Mouse (Mus musculus): Measurements from ENCODE around the gene Nsg2. TPM values are rescaled to one million over a fixed set of nuclear protein-coding genes. Genes with fewer than 3 reads are reported as not detected.

Nsg2 gene
- total RNA-seq, 2 experiments from 2014 or later: not detected

- ATAC-seq (replicated peaks; ENCODE audit: low FRiP score, poor library complexity, severe bottlenecking): no peak
These were observed 68.7 kb downstream of the Nsg2 start for GRCm38 (mm10) chr11:32068736-32069490.

- ATAC-seq (replicated peaks; ENCODE audit: low FRiP score, poor library complexity, severe bottlenecking): no peak
These were observed 74.9 kb downstream of the Nsg2 start for GRCm38 (mm10) chr11:32075163-32075562.

GRCm38 (mm10) chr11:32083462-32083861 is 83.2 kb downstream of the Nsg2 start:
- ATAC-seq (replicated peaks; ENCODE audit: low FRiP score, poor library complexity, severe bottlenecking): no peak

GRCm38 (mm10) chr11:32086525-32086924 is 86.3 kb downstream of the Nsg2 start:
- ATAC-seq (replicated peaks; ENCODE audit: low FRiP score, poor library complexity, severe bottlenecking): no peak

GRCm38 (mm10) chr11:32087376-32087775 is 87.1 kb downstream of the Nsg2 start:
- ATAC-seq (replicated peaks; ENCODE audit: low FRiP score, poor library complexity, severe bottlenecking): no peak

GRCm38 (mm10) chr11:32087779-32088442 is 87.6 kb downstream of the Nsg2 start:
- ATAC-seq (replicated peaks; ENCODE audit: low FRiP score, poor library complexity, severe bottlenecking): no peak

- ATAC-seq (replicated peaks; ENCODE audit: low FRiP score, poor library complexity, severe bottlenecking): no peak
These were observed 95.5 kb downstream of the Nsg2 start for GRCm38 (mm10) chr11:32095793-32096192.

- no peak for ATAC-seq (replicated peaks; ENCODE audit: low FRiP score, poor library complexity, severe bottlenecking)
These were observed 96.1 kb downstream of the Nsg2 start for GRCm38 (mm10) chr11:32096346-32096745.

GRCm38 (mm10) chr11:32101059-32101632 is 100.9 kb downstream of the Nsg2 start:
- no peak for ATAC-seq (replicated peaks; ENCODE audit: low FRiP score, poor library complexity, severe bottlenecking)

- no peak for ATAC-seq (replicated peaks; ENCODE audit: low FRiP score, poor library complexity, severe bottlenecking)
These were observed 102.7 kb downstream of the Nsg2 start for GRCm38 (mm10) chr11:32102976-32103375.

GRCm38 (mm10) chr11:32104406-32105116 is 104.3 kb downstream of the Nsg2 start:
- no peak for ATAC-seq (replicated peaks; ENCODE audit: low FRiP score, poor library complexity, severe bottlenecking)

GRCm38 (mm10) chr11:32105750-32106646 is 105.7 kb downstream of the Nsg2 start:
- no peak for ATAC-seq (replicated peaks; ENCODE audit: low FRiP score, poor library complexity, severe bottlenecking)

GRCm38 (mm10) chr11:32106647-32106985 is 106.4 kb downstream of the Nsg2 start:
- no peak for ATAC-seq (replicated peaks; ENCODE audit: low FRiP score, poor library complexity, severe bottlenecking)

GRCm38 (mm10) chr11:32108441-32108840 is 108.2 kb downstream of the Nsg2 start:
- no peak for ATAC-seq (replicated peaks; ENCODE audit: low FRiP score, poor library complexity, severe bottlenecking)

Other genes starting within 250 kb of the Nsg2 start
- gene Cpeb4, start 128.3 kb upstream of the Nsg2 start, total RNA-seq (2015; ENCODE audit: low replicate concordance): 413 and 439 TPM in 2 replicates
- gene Cpeb4, start 128.3 kb upstream of the Nsg2 start, total RNA-seq (2017; ENCODE audit: low replicate concordance): 229 and 303 TPM in 2 replicates
- gene 4930524B15Rik, start 34.9 kb upstream of the Nsg2 start, total RNA-seq (2015; ENCODE audit: low replicate concordance): not detected in 2 replicates
- not detected in 2 replicates for gene 4930524B15Rik, start 34.9 kb upstream of the Nsg2 start, total RNA-seq (2017; ENCODE audit: low replicate concordance)
- not detected in 2 replicates for gene Il9r, start 199.8 kb downstream of the Nsg2 start, total RNA-seq (2015; ENCODE audit: low replicate concordance)
- not detected in 2 replicates for gene Il9r, start 199.8 kb downstream of the Nsg2 start, total RNA-seq (2017; ENCODE audit: low replicate concordance)
- gene Snrnp25, start 205.0 kb downstream of the Nsg2 start, total RNA-seq (2015; ENCODE audit: low replicate concordance): 52.3 and 53.7 TPM in 2 replicates
- 31.8 and 104 TPM in 2 replicates for gene Snrnp25, start 205.0 kb downstream of the Nsg2 start, total RNA-seq (2017; ENCODE audit: low replicate concordance)
- not detected in 2 replicates for gene Rhbdf1, start 221.8 kb downstream of the Nsg2 start, total RNA-seq (2015; ENCODE audit: low replicate concordance)
- 2.3 and 5.0 TPM in 2 replicates for gene Rhbdf1, start 221.8 kb downstream of the Nsg2 start, total RNA-seq (2017; ENCODE audit: low replicate concordance)
- 13.0 and 14.1 TPM in 2 replicates for gene Mpg, start 226.0 kb downstream of the Nsg2 start, total RNA-seq (2015; ENCODE audit: low replicate concordance)
- 18.7 and 23.9 TPM in 2 replicates for gene Mpg, start 226.0 kb downstream of the Nsg2 start, total RNA-seq (2017; ENCODE audit: low replicate concordance)